Mouse (Mus musculus) left cerebral cortex, postnatal 25 days (tissue): Measurements from ENCODE around the gene Blmh. TPM values are rescaled to one million over a fixed set of nuclear protein-coding genes. Genes with fewer than 3 reads are reported as not detected.

Source experiments
- DNase-seq, 2 experiments: peaks; one replicate each; pipeline ENCODE4 v3.0.0; 2022; ENCODE audit warnings: low spot score in 2 of 2, mixed read lengths in 1 of 2
- intact Hi-C: fragments of 180-260 bp; cut with DNase I; formaldehyde crosslinking; loops from one replicate; pipeline ENCODE4 v1.15.1; 2025
- total RNA-seq, 2 experiments: library from RNA; stranded (reverse); gene quantifications; 2 replicates each; pipeline ENCODE4 v1.2.3; 2021

Blmh gene
- total RNA-seq, 2 experiments from 2014 or later: 59.3 to 64.7 TPM

DNA sequence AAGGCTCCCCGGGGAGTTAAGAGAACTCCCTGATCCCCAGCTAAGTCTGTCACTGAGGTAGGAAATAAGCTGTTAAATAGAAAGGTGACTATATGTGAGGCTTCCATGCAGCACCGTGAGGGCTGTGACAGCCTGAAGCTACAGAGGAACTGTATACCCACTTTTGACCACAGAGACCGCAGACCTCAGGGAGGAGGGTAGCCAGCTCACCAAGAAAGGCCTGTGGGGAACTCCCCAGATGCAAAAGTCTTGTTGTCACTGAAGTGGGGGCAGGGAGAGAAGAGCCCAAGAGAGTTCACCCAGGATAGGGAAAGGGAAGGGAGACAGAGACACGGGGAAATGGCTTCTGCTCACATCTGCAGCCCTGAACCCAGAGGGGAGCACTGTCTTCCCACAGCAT, 68.3 kb downstream of the Blmh start:
- intact Hi-C loops: loop anchor here (10.0 kb wide), 1 partner anchor 322 kb away; no protein-coding TSS in a partner anchor

DNA sequence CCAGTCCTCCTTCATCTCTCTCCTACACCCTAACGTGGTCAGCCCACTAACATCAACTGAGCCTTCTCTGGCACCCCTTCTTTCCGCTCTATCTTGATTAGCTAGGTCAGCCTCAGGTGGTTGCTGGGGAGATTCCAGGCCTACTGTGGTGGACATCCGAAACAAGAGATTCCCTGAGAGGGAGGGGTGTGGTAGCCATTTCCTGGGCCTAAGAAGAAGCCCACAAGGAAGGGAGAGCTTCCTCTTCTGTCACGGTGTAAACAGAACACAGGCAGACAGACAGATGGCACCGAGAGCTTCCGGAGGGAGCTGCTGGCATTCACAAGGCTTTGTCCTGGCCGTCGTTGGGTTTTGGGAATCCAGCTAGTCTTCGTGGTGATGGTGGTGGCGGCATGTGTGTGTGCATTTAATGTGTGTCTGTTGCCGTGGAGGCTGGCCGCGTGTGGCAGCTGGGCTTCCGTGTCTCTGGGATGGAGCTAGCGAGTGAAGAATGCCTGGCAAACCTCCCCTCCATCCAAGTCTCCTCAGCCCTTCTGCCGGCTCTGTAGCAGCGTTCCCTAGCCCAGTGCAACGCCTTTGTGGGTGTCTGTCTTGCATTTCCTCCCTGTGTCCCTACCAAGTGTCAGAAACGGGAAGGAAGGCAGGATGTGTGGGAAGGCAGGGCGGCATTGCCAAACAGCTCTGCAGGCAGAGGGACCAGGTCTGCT, 71.5 kb downstream of the Blmh start:
- peak in 1 of 2 experiments; percentile 13 for DNase-seq
- intact Hi-C loops: loop anchor here (2.0 to 10.0 kb wide), 3 partner anchors 76 to 319 kb away; no protein-coding TSS in a partner anchor

More for the DNA sequence above, 68.3 kb downstream of the Blmh start:
- DNase-seq: no peak

DNA sequence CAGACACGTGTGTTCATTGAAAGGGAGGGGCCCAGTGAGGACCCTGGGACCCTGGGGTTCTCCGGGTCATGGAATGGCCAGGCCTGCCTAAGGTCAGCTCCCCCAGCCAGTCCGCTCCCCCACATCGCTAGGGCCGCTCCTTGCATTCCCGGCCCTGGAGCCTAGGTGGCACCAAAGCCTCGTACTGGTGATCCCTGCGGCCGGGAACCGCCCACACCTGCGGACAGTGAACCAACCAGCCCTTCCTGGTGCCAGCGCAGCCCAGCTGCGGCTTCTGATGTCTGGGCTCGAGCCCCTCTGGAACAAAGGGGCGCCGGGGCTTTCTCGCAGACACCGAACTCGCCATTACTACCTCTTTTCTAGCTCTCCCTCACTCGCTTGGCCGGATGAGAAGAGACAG, 72.7 kb downstream of the Blmh start:
- intact Hi-C loops: loop anchor here (2.0 to 10.0 kb wide), 3 partner anchors 75 to 317 kb away; no protein-coding TSS in a partner anchor
- DNase-seq: peak; percentile 58 to 64

DNA sequence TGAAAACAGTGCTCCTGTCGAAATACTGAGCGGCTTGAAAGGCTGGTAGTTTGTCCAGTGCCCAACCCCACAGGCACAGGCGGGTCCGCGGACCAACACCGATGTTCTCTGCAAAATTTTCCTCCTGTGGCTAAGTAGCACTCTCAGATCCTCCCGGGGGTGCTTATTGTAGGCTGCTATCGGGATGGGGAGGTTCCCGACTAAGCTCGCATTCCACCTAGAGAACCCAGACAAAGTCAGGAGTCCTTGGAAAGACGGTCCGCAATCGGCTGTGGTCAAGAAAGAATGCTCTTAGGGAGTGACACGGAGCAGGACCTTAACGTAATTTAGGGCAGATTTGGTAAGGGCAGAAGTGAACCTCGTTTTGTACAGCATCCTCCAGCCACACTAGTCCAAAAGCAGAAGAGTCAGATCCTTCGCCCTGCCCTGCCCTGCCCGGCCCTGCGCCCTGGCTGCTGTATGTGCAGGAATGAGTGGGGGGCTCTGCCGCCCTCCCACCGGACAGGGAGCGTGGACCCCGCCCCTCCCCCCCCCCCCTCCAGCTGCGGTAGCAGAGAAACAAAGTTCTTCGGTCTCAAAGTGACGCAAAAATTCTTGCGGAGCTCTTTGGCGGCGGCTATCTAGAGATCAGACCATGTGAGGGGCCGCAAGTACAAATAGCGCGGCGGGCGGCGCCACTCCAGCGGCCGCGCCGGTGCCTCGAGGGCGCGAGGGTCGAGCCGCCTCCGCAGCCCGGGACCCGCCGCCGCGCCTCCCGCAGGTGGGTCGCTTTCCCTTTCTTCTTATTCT, 73.5 kb downstream of the Blmh start, which contains the start of gene Slc6a4:
Gene Slc6a4 (plus strand): TSS at position 688 of the 789 bp plus-strand sequence.
- DNase-seq: peak in 1 of 2 experiments; percentile 8
- intact Hi-C loops: loop anchor here (2.0 to 10.0 kb wide), 3 partner anchors 74 to 317 kb away; no protein-coding TSS in a partner anchor

DNA sequence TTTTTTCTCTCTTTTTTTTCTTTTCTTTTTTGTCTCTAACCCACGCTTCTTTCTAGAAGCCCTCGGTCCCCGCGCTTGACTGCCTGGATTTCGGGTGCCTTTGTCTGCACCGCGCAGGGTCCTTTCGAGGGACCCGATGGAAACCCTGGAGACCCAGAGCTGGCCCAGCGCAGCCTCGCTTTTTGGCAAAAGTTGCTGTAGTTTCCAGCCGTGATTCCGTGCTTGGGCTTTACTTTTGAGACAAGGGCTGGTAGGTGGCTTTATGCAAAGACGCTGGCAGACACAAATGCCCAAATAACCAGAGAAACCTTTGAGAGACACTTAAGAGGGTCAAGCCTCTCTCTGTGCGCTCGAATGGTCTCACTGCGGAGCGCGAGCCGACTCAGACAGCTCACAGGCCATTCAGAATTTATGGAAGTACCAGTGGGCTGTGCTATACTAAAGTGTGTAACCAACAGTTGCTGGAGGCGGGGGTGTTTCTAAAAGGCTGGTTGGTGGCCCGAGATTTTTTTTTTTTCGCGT, 74.2 kb downstream of the Blmh start:
- DNase-seq: peak in 1 of 2 experiments; percentile 57
- intact Hi-C loops: loop anchor here (5.0 to 10.0 kb wide), 2 partner anchors 74 to 316 kb away; no protein-coding TSS in a partner anchor

DNA sequence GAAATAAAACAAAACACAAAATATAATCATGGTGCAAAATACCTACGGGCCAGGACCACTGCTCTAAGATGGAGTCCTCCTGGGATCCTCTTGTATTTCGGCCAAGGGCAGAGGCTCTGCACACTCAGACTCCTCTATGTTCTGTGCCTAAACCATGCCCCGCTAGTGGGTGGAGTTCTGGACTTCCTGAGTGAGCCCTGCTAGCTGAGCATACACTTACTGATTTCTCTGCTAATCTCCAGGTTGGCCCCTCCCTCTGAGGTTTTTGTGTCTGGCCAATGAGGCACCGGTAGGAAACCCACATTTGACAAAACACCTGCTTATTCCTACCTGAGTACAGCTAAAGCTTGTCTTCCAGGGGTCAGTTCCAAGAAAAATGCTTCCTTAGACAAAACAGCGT, 76.1 kb downstream of the Blmh start:
- intact Hi-C loops: no loop called here
- no peak for DNase-seq

DNA sequence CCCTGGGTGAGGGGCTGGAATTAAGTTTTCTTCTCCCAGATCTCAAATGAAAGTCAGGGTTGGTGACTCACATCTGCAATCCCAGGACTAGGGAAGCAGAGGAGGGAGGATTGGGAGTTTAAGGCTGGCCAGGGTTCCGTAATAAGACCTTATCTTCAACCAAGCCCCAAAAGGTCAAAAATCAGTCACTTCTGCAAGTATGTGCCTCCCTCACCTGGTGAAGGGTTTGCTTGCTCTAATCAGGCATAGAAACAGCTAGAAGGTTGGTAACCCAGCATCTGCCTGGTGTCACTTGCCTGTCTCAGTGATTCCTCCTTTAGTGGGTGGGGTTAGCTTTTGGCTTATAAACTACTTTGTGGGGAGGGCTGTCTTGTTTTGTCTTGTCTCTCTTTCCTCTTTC, 77.8 kb downstream of the Blmh start:
- intact Hi-C loops: no loop called here
- DNase-seq: no peak

DNA sequence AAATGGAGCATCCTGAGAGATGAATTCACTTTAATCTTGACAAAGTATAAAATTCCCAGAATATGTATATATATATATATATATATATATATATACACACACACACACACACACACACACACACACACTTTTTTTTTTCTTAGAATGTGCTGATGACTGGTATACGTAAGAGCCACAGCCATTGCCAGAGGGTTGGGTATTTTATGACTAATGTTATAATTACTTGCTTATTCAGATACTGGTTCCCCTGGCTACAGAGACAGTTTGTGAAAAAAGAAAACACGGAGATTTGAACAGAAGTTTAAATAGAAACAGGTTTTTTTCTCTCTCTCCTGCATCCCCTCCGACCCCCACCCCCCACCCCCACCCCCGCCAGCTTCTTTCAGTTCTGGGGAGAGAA, 81.3 kb downstream of the Blmh start:
- peak in 1 of 2 experiments; percentile 7 for DNase-seq
- intact Hi-C loops: no loop called here

DNA sequence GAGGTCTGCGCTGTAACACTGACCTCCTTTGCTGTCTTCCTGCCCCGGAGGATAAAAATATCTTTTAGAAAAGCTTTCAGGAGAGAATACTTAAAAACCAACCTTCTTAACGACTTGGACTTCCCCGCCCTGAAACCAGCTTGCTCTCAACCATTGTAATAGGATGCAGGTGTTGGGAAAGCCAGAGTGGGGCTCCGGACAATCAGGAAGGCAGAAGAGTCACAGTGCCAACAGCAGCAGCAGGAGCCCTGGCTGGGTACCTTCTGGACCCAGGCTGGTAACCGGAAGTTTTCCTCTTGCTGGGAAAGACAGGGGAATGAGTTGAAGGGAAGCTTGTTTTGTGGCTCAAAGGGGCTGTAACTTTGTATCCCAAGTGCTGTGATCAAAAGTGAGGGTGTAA, 82.0 kb downstream of the Blmh start:
- intact Hi-C loops: no loop called here
- DNase-seq: no peak

DNA sequence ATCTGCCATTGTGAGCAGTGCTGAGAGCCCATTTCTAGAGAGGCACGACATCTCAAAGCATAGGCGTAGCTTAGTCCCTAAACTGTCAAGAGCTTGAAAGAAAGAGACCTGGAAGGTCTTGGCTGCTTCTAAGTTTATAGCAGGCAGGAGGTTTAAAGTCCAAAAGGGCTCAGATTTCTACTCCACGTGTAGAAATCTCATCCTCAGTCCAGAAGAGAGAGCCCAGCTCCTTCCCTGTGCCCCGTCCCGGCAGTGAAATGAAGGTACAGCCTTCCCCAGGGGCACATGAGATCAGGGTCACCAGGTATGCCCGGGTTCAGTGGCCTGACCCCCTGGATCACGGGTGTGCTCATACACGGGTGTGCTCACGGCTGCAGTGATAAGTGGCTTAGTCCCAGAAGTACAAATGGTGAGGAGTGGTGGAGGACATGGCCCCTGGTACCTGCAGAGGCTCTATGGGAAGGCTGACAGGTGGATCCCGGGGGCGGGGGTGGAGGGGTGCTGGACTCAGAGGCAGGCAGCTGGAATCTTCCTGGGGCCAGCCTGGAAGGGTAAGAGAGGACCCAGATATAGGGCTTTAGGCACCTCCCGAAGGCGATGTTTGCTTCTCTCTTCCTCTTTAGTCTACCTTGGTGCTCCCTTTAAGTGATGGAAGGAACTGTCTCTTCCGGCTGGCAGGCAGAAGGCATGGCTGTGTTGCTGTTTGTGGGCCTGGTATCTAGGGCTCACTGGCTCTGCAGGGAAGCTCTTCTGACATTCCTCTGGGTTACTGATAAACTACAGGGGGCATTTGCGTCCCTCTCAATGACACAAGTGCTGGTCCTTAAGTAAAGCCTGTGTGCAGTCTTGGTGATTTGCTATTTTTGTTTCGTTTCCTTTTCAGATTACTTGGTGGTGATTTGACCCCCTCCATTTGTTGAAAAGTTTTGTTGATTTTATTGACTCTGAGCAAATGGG, 84.7 kb downstream of the Blmh start:
- DNase-seq: no peak
- intact Hi-C loops: no loop called here

DNA sequence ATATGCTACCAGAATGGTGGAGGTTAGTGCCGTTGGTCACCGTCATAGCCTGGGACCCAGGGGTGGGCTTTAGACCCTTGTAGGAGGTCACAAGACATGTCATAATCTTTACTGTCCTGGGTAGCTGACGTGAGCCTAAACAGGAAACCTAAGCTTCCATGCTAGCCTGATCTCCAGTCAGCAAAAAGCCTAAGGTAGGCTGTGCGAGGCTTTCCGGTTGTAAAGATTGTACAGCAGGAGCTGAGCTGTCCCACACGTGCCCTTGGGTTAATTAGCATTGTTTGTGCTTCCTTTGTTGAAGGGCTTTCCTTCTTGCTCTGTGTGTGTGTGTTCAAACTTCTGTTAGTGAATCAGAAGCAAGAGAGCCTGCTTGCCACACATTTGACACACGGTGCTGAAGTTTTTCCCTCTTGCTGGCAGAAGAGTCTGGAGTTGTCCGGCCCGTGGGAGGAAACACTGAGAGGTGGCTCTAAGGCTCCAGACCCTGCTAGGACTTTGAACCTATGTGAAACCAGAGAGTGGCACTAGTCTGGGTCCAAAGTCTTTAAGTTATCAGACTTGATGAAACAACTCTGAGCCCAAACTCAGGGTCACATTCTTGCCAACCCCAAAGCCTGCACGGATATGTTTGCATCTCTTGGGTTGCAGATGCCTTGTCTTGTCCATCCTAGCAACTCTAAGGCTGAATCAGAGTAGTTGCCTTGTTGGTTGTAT, 86.3 kb downstream of the Blmh start:
- DNase-seq: no peak
- intact Hi-C loops: no loop called here

DNA sequence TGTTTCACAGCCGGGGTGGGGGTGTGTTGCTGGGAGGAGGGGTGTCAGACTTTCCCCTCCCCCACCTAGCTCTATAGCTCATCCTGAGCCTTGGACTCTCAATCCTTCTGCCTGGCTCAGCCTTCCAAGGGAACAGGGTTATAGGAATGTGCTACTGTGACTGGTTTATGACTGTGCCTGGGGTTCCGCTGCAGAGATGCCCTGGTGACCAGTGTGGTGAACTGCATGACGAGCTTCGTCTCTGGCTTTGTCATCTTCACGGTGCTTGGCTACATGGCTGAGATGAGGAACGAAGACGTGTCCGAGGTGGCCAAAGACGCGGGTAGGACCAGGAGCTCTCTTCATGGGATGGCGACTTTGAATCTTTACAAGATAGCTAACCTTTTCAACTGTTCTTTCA, 93.4 kb downstream of the Blmh start:
- intact Hi-C loops: no loop called here
- no peak for DNase-seq

DNA sequence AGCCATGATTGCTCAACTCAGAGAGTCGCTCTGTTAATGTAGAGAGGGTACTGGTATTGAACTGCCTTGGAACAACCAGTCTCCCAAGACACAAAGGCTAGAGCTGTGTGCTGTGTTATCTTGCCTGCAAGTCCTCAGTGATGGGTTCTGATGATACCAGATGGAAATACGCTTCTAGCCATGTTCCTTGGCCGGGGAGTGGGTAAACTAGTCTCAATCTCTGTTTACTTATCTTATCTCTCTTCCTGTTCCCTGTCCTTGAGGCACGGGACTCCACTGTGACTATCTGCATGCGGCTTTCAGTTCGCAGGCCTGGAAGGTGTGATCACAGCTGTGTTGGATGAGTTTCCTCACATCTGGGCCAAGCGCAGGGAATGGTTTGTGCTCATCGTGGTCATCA, 94.9 kb downstream of the Blmh start:
- no peak for DNase-seq
- intact Hi-C loops: no loop called here

DNA sequence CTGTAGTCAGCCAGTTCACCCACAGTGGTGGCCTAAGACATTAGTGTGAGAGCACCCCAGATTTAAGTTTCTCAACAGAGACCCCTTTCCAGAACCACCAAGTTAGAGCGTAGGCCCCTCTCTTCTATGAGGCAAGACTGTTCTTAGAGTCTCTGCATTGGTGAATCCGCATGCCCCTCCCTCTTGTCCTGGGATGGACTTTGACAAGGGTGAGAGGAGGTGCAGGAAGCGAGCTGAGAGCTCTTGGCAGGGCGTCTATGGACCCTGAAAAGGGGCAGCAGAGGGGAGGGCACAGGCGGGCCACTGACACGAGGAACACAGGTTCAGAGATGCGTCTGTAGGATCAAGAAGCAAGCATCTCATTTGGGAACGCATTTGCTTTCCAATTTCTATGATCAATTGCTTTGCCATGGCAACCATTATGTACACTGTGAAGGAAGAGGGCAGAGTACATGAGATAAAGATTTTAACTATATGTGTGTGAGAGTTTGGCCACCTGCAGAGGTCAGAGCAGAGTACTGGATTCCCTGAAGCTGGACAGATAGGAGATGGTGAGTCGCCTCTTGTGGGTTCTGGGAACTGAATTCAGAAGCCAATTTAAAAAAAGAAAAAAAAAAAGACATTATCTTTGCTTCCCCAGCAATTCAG, 97.3 kb downstream of the Blmh start:
- DNase-seq: no peak
- intact Hi-C loops: no loop called here

DNA sequence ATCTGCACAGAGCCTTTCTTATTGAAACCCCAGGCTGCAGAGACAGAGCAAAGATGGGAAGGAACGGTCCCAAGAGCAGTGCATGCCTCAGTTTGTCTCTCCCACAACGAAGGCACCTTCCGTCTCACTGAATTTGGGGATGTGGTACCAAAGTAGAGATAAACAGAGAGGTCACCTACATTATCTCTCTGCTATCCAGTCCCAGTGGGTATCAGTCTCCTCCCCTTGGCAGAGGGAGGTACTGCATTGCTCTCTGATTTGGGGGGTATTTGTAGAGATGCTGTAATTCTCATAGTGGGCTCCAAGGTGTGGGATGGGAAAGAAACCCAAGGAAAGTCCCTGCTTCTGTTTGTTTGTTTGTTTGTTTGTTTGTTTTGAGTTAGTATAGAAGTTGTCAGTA, 102.0 kb downstream of the Blmh start:
- DNase-seq: no peak
- intact Hi-C loops: no loop called here

DNA sequence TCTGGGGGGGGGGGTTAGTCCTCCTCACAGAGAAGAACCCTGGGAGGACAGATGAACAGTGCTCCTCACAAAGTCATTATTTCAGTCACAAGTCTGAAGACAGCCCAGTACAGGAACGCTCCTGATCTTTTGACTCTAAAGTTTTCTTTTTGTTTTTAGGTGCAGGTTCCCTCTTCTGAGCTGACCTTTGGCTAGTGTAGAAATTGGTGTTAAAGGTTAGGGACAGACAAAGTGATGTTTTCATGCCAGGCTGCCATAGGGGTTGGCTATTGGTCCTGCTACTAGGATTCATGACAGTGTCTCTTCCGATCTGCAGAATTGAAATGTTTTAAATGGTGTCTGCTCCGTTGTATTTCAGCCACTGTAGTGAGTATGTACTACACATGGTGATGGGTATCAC, 103.5 kb downstream of the Blmh start:
- DNase-seq: no peak
- intact Hi-C loops: no loop called here

DNA sequence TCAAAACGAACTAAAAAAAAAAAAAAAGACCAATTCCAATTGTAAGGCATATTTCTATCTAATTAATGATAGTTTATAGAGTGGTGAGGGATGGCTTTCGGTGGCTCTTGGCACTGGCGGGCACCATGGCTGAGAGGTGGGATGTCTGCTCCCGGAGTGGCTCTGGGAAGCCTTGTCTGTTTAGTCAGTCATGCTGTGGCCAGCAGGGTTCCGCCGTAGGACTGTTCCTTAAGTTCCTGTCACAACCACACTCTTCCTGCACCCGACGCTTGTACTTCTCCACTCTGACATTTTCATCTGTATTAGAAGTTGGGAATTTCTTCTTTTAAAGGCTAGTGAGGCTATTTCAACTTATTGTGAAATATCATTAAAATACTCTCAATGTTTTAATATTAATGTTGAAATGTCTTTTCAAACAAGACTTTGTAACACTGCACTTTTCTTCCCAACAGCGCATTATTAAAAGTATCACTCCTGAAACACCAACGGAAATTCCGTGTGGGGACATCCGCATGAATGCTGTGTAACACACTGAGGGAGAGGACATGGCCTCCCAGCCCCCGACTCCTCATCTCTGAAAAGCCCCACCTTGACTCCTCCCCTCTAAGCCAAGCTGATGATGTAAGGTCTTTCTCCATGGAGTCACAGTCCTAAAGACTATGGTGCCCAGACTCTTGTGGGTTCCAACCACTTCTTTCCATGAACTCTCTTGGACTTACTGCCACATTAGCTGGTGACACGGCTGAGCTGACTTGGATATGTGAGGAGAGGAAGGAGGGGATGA, 106.7 kb downstream of the Blmh start:
- intact Hi-C loops: no loop called here
- no peak for DNase-seq
